Mouse (Mus musculus) CH12F3 (cell line): ENCODE measurements around the gene Capn11.

Experiments
- in situ Hi-C: fragments of 300-500 bp; cut with MboI; formaldehyde crosslinking; loops from 2 replicates; pipeline ENCODE4 v1.14.3; 2020; ENCODE audit warnings: low sequenced_read_pairs

Capn11 gene

GRCm38 (mm10) chr17:45629861-45630694 is 29.0 kb downstream of the Capn11 start:
- in situ Hi-C loops, result no loop called here

DNA sequence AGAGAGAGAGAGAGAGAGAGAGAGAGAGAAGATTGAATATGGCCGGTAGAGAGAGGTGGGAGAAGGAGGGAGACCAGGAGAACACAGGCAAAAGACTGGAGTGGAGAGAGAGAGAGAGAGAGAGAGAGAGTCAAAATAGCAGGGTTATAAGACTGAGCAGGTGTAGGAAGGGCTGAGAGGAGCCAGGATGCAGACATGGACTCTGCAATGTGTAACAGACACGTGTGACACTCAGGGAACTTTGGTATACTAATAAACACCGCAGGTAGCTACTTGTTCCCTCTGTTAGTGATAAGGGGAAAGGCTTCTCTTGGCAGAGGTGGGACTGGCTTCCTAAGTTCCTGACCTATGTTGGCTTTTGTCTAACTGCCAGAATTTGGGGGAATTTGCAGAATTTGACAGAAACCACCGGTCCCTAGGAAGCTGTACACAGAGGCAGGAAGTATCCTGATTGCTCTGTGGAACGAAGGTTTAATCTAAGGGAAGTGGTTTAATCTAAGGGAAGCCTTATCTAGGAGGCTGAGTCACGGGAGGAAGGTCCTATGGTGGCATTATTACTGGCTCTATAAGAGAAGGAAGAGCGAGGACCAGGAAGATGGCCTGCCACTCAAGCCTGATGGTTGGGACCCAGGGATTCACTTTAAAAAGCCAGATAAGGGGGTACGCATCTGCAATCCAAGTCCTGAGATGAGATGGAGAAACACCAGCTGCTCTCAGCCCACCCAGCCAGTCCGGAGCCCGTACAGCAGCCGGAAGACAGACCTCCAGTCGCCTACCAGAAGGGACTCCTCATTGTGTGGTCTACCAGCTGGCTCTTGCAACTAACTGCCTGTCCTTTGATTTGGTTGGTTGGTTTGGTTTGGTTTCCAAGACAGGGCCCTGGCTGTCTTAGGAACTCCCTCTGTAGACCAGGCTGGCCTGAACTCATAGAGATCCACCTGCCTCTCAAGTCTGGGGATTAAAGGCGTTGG is 30.0 kb downstream of the Capn11 start:
- in situ Hi-C loops, result no loop called here

- in situ Hi-C loops, result no loop called here
These were observed 31.0 kb downstream of the Capn11 start for GRCm38 (mm10) chr17:45628160-45628559.

DNA sequence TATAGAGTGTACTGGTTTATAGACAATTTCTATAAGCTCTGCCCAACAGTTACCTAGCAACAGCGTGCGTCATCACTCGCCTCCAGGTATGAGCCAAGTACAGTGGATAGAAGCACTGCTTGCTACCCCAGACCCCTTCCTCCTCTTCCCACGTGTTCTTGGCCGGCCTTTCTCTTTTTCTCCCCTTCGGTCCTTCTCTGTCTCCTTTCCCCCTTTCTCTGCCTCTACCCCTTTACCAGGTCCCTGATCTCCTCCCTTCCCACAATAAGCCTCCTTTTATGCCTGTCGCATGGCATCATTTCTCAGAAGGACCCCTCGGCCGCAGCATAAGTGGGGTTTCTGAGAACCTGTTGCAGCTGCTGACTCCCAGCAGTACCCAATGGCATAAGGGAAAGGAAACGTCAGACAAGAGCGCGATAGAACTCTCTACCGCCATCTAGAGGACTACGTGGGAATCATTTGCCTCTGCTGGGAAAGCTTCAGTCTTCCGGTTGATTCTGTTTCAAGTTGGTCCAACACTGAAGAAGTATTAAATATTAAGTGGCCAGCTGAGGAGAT is 32.5 kb downstream of the Capn11 start:
- in situ Hi-C loops, result no loop called here

- in situ Hi-C loops, result loop anchor here (5.0 kb wide), 1 partner anchor 49 kb away; no protein-coding TSS in a partner anchor
These were observed 35.7 kb downstream of the Capn11 start for GRCm38 (mm10) chr17:45623425-45623824.

GRCm38 (mm10) chr17:45619386-45620256 is 39.5 kb downstream of the Capn11 start:
- in situ Hi-C loops, result loop anchor here (5.0 kb wide), 1 partner anchor 53 kb away; no protein-coding TSS in a partner anchor

- in situ Hi-C loops, result no loop called here
These were observed 40.2 kb downstream of the Capn11 start for GRCm38 (mm10) chr17:45618941-45619385.

- in situ Hi-C loops, result no loop called here
These were observed 41.5 kb downstream of the Capn11 start for GRCm38 (mm10) chr17:45617655-45618054.

DNA sequence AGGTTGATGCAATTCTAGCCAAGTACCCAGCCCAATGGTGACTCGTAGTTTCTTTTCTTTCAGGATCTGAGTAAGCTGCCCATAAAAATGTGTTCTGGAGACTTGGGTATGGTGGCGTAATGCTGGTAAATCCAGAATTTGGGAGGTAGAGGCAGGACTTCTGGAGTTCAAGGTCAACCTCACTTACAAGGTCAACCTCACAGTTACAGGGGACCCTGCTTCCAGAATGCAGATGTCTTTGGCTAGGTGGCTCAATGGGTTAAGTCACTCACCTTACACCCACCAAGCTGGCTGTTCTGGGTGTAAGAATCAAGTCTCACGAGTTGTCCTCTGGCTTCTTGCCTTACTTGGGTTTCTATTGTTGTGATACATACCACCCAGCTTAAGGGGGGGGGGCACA is 42.4 kb downstream of the Capn11 start:
- in situ Hi-C loops, result no loop called here

GRCm38 (mm10) chr17:45616046-45616650 is 43.0 kb downstream of the Capn11 start:
- in situ Hi-C loops, result no loop called here

DNA sequence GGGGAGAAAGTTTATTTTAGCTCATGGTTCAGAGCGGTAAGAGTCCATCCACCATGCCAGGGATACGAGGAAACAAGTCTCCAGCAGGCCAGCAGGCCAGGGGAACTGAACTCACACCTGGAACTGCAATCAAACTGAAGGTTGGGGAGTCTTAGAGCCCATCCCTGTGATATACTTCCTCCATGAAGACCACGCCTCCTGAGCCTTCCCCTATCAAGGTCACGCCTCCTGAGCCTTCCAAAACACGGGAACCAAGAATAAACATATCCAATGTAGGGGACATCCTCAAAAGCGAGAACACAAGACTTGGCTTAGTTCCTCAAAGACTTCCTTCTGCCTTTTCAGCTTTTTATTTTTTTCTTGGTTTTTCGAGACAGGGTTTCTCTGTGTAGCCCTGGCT is 46.2 kb downstream of the Capn11 start:
- in situ Hi-C loops, result no loop called here

GRCm38 (mm10) chr17:45612008-45612407 is 47.1 kb downstream of the Capn11 start:
- in situ Hi-C loops, result no loop called here

DNA sequence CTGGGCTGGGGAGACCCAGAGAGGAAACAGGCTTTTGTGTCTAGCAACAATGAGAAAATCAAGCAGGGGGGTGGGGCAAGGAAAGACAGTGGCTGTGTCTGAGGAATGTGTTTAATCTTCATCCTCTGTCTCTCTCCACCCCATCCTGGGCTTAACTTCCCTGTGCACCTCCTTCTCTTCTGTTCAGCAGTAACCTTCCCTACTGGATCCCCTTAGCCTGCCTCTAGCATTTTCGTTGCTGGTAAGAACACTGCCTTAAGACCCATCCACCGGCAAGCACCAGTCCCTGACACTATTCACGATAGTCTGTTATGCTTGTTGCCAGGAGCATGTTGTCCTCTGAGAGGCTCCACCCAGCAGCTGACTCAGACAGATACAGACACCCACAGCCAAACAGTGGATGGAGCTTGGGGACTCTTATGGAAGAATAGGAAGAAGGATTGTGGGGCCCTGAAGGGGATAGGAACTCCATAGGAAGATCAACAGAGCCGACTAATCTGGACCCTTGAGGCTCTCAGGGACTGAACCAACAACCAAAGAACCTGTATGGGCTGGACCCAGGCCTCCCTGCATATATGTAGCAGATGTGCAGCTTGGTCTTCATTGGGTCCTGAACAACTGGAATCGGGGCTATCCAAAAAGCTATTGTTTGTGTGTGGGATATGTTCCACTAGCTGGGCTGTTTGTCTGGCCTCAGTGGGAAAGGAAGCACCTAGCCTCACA is 48.8 kb downstream of the Capn11 start:
- in situ Hi-C loops, result no loop called here

- in situ Hi-C loops, result no loop called here
These were observed 50.7 kb downstream of the Capn11 start for GRCm38 (mm10) chr17:45608396-45608795.

DNA sequence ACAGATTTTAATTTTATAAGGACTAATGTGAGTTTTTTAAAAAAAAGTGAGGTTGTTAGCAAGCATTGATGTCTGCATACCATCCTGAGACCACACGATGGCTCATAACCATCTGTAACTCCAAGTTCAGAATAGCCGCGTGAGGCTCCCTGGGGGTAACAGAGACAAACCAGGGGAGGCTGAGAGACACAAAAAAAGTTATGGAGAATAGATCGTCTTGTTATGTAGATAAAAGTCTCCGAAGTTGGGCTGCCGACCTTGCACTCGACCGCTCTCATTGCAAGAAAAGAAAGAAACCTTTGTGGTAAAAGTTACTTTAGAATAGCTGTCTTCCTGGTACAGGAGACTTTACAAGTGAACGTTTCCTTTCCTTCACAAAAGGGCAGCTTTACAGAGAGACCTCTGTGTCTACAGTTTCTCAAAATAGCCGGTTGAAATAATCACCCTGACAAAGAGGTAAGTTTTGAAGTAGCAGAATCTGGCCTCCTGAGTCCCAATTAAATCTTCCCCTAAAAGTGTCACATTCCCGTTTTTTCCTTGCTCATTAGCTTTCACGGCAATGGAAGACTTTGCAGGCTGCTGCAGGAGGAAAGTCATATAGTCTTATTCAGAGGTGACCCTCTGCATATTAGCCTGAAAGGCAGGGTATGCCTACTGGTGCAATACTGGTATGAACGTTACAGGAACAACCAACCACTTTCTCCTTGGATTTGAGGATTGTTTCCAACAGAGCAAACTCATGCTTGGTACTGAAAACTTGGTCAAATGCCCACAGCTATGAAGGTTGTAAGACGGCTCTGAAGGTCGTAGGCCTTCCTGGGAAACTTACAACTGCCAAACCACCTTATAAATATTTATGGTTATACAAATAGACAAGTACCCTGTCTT is 51.9 kb downstream of the Capn11 start:
- in situ Hi-C loops, result no loop called here

DNA sequence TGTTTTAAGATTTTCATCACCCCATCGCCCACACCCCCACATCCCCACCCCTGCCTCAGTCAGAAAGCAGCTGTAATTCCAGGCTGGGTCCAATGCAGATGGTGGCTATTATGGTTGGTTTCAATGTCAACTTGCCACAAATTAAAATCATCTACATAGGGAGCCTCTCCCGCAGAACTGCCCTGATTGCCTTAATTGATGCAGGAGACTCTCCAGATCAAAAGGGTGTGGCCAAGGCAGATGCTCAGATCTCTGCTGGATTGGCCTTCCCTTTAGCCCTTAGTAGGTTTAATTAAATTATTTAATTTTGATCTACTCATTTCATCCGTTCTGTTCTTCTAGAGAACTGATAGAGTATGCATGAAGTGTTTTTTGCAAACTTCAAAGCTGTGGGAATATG is 56.1 kb downstream of the Capn11 start:
- in situ Hi-C loops, result no loop called here

- in situ Hi-C loops, result no loop called here
These were observed 57.2 kb downstream of the Capn11 start, which contains the start of gene Mymx for GRCm38 (mm10) chr17:45601877-45602304. TSS of gene Mymx (minus strand) at chr17:45602102.

DNA sequence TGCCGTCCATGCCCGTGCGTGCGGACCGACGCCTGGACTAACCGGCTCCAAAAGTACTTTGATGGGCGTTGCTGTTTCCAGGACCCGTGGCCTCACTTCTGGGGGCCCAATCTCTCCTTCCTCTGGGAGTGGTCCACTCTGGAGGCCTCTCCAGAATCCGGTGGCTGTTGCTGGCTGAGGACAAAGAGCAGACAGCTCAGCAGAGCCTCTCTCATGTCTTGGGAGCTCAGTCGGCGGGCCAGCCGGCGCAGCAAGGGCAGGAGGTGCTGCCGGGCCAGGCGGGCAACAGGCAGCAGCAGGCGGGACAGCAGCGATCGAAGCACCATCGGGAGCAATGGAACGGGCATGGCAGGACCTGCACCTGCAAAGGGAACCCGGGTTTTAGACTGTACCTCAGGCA is 57.8 kb downstream of the Capn11 start:
- in situ Hi-C loops, result no loop called here
